Mouse (Mus musculus) lung, postnatal 0 days (tissue): ENCODE measurements around the gene Gm48551. TPM values are rescaled to one million over a fixed set of nuclear protein-coding genes. Genes with fewer than 3 reads are reported as not detected.

Experiments used
- ATAC-seq: fragments of 200-750 bp; cut with Nextera tagmentation; 2 replicates; pipeline ENCODE4 v1.8.0; 2017; ENCODE audit warnings: moderate library complexity
- DNase-seq: peaks from one replicate; pipeline ENCODE4 v3.0.0-alpha.2; 2016; ENCODE audit warnings: low spot score
- H3K27ac ChIP-seq: fragments of 300-500 bp; sonication (generic); 2 replicates; pipeline ENCODE4 v1.5.1; 2014; ENCODE audit warnings: antibody characterized with exemption, mild to moderate bottlenecking, low read length, mixed read lengths
- H3K27me3 ChIP-seq: fragments of 300-500 bp; sonication (generic); replicated peaks from 2 replicates; pipeline ENCODE4 v1.6.1; 2014; ENCODE audit warnings: low read length, mixed read lengths; ENCODE audit not compliant: insufficient read depth
- H3K36me3 ChIP-seq: fragments of 300-500 bp; sonication (generic); 2 replicates; pipeline ENCODE4 v1.6.1; 2014; ENCODE audit warnings: low read length, mixed read lengths; ENCODE audit not compliant: insufficient read depth
- H3K4me1 ChIP-seq: fragments of 300-500 bp; sonication (generic); 2 replicates; pipeline ENCODE4 v1.6.1; 2014; ENCODE audit warnings: antibody characterized with exemption, low read depth, low read length, mixed read lengths; ENCODE audit not compliant: insufficient read depth
- H3K4me2 ChIP-seq: fragments of 300-500 bp; sonication (generic); replicated peaks from 2 replicates; pipeline ENCODE4 v1.6.1; 2014; ENCODE audit warnings: low read depth, mild to moderate bottlenecking, low read length, moderate library complexity, mixed read lengths
- H3K4me3 ChIP-seq: fragments of 300-500 bp; sonication (generic); 2 replicates; pipeline ENCODE4 v1.5.1; 2014; ENCODE audit warnings: low read depth, low read length
- H3K9ac ChIP-seq: fragments of 300-500 bp; sonication (generic); replicated peaks from 2 replicates; pipeline ENCODE4 v1.6.1; 2014; ENCODE audit warnings: low read depth, mild to moderate bottlenecking
- H3K9me3 ChIP-seq: fragments of 300-500 bp; sonication (generic); 2 replicates; pipeline ENCODE4 v1.6.1; 2016; ENCODE audit warnings: low read length, mixed read lengths
- CTCF ChIP-seq: IDR thresholded peaks from 2 replicates; pipeline ENCODE4 v1.5.1; 2016; ENCODE audit warnings: antibody characterized with exemption, mild to moderate bottlenecking
- EP300 ChIP-seq: IDR thresholded peaks from 2 replicates; pipeline ENCODE4 v1.6.1; 2016; ENCODE audit warnings: antibody characterized with exemption, mild to moderate bottlenecking, control low read depth
- WGBS: fragments of 180-500 bp; shearing (Covaris S2); extraction: QIAGEN DNeasy Blood & Tissue Kit; methylation state at CpG from one replicate; pipeline ENCODE4 v1.1.7; 2014; 5-methylcytosine and 5-hydroxymethylcytosine counted together
- polyA plus RNA-seq: library from polyadenylated mRNA; unstranded; fragments of >200 nt; fragmentation: Nextera tagmentation; extraction: Ambion mirVana; gene quantifications from 2 replicates; pipeline ENCODE4 v1.2.1, GENCODE M21; 2015

Gene Gm48551
- polyA plus RNA-seq, 1 experiment from 2014 or later = 2.4 TPM

- ATAC-seq (peak; percentile 58), DNase-seq (peak; percentile 97)
- TF ChIP-seq EP300 = no peak
- peak; percentile 41 for TF ChIP-seq CTCF
- Histone ChIP-seq H3K4me3 (peak overlapping the region; percentile 81), H3K27me3 (no peaks in the 10 kb centered on the region), H3K4me2 (peak overlapping the region; percentile 87), H3K9ac (peak overlapping the region; percentile 60), H3K4me1 (peaks cover 26% of the 10 kb centered on the region), H3K36me3 (no peaks in the 10 kb centered on the region), H3K27ac (peak overlapping the region; percentile 95), H3K9me3 (no peaks in the 10 kb centered on the region)
- WGBS = under 1% methylated on average over 19 of the region's 20 CpGs
Measured at GRCm38 (mm10) chr10:81429605-81430061, 45.4 kb downstream of the Gm48551 start.

DNA sequence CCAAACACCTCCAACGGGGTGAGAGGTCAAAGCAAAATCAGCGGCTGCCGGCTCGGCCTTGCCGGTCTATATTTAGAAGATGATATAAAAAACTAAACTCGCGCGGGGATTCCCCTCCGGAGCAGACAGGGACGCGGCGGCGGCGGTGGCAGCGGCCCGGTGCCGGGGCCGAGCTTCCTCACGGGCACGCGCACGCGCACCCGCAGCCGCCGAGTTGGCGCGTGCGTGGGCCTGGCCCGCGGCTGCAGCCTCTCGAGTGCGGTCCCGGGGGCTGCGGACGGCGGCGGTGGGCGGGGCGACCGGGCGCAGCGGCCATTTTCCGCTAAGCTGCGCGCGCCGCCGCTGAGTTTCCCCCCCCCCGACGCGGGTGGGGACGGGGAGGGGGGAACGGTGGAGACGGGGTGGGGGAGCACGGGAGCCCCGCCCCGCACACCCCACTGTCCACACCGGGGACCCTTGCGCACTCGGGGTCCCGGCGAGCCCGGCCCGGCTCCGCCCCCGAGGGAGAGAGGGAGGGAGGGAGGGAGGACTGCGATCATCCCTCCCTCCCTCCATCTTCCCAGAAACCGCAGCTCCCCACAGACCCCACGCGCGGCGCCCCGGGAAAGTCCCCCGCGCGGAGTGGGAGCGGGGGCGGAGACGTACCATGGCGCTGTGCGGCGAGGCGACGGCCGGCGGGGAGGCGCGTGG lies 46.0 kb downstream of the Gm48551 start:
- peaks cover 22% of the 10 kb centered on the region for H3K4me1 ChIP-seq

GRCm38 (mm10) chr10:81430831-81431525 lies 46.7 kb downstream of the Gm48551 start:
- Histone ChIP-seq H3K4me3 (peak overlapping the region; percentile 81), H3K27me3 (no peaks in the 10 kb centered on the region), H3K36me3 (no peaks in the 10 kb centered on the region), H3K9me3 (no peaks in the 10 kb centered on the region), H3K9ac (peak overlapping the region; percentile 60), H3K4me1 (peaks cover 19% of the 10 kb centered on the region), H3K4me2 (peak overlapping the region; percentile 87), H3K27ac (peak overlapping the region; percentile 95)
- DNase-seq = no peak
- no peak for TF ChIP-seq CTCF
- no peak for TF ChIP-seq EP300
- peak; percentile 7 for ATAC-seq
- 3% methylated on average over 22 of the region's 70 CpGs for WGBS

More for the DNA sequence above, 46.0 kb downstream of the Gm48551 start:
- Histone ChIP-seq H3K27ac (peak overlapping the region; percentile 95), H3K4me2 (peak overlapping the region; percentile 87), H3K9ac (peak overlapping the region; percentile 60), H3K9me3 (no peaks in the 10 kb centered on the region), H3K27me3 (no peaks in the 10 kb centered on the region), H3K36me3 (no peaks in the 10 kb centered on the region), H3K4me3 (peak overlapping the region; percentile 81)
- TF ChIP-seq EP300 (no peak), CTCF (no peak)
- peak; percentile 88 for DNase-seq
- ATAC-seq = peak; percentile 27
- 0% methylated on average over 26 of the region's 89 CpGs for WGBS

- ATAC-seq (no peak), DNase-seq (no peak)
- WGBS = 18% methylated on average over 15 of the region's 15 CpGs
- peaks cover 19% of the 10 kb centered on the region for H3K4me1 ChIP-seq
- no peaks in the 10 kb centered on the region for H3K27me3 ChIP-seq
- H3K4me2 ChIP-seq = peak overlapping the region; percentile 87
- no peak overlapping the region for H3K4me3 ChIP-seq
- no peak overlapping the region for H3K27ac ChIP-seq
- H3K9ac ChIP-seq = no peak overlapping the region
- H3K36me3 ChIP-seq = no peaks in the 10 kb centered on the region
- H3K9me3 ChIP-seq = no peaks in the 10 kb centered on the region
- TF ChIP-seq EP300 (no peak), CTCF (no peak)
Measured at GRCm38 (mm10) chr10:81431526-81432168, 47.4 kb downstream of the Gm48551 start.

DNA sequence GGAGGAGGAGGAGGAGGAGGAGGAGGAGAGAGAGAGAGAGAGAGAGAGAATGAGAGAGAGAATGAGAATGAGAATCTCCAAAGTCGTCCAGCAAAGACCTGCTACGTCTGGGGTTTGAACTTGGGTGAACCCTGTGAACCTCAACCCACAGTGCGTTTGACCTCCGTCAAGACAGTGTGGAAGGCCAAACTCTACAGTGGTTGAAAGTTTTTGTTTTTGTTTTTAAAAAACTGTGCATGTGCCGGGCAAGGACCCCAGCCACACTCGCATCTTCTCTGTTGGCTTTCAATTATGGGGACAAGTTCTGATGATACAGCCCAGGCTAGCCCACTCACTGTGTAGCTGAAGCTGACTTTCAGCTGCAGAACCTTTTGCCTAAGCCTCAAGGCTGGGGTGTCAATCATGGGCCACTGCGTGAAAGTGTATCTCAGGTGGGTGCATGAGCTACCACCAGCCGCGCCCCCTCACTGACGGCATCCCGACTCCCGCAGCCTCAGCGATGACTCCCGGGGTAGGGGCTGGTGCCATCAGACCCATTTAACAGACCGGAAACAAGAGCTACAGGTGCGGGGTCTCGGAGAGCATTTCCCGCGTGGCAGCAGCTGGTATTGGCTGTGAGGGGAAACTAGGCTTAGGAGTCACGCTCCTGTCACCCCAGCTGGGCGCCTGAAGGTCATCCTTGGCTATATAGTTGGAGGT lies 48.1 kb downstream of the Gm48551 start:
- Histone ChIP-seq H3K27me3 (no peaks in the 10 kb centered on the region), H3K9me3 (no peaks in the 10 kb centered on the region), H3K36me3 (no peaks in the 10 kb centered on the region), H3K27ac (no peak overlapping the region), H3K4me1 (peaks cover 17% of the 10 kb centered on the region), H3K4me3 (no peak overlapping the region), H3K4me2 (peak overlapping the region; percentile 36), H3K9ac (no peak overlapping the region)
- 60% methylated on average over 21 of the region's 21 CpGs for WGBS
- TF ChIP-seq EP300 (no peak), CTCF (no peak)
- no peak for DNase-seq
- no peak for ATAC-seq
